Mouse (Mus musculus): ENCODE results near the gene Olfr16. TPM values are rescaled to one million over a fixed set of nuclear protein-coding genes. Genes with fewer than 3 reads are reported as not detected.

Olfr16 gene
- polyA plus RNA-seq, 1 experiment from 2014 or later: not detected

DNA sequence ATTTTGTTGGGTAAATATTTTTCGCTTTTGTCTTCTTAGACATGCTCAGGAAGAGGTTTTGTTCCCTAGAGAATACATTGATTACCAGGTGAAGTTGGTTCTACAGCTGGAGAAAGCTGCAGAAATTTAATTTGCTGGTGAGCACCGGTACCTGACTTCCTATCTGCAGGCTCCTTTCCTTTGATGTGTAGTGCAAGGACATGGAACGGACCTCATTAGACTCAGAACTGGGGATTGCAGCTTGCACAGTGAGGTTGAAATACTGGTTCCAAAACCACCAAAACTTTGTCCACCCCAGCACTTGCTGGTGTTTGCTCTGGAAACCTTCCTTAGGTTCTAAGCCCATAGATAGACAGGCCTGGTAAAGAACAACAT, 40.4 kb downstream of the Olfr16 start:
- Histone ChIP-seq H3K4me3 (ENCODE audit: low read depth, low read length) (no peak overlapping the region), H3K36me3 (ENCODE audit: control insufficient read depth, insufficient read depth, low read length) (no peaks in the 10 kb centered on the region), H3K4me1 (replicated peaks; ENCODE audit: control insufficient read depth, insufficient read depth, low read length) (no peaks in the 10 kb centered on the region), H3K9me3 (ENCODE audit: control insufficient read depth, low read length) (no peaks in the 10 kb centered on the region), H3K27me3 (ENCODE audit: control insufficient read depth, insufficient read depth, low read length) (no peaks in the 10 kb centered on the region), H3K9ac (ENCODE audit: low read depth, low read length) (no peak overlapping the region), H3K4me2 (replicated peaks; ENCODE audit: low read depth, low read length) (no peak overlapping the region), H3K27ac (ENCODE audit: low read depth, low read length) (no peak overlapping the region)
- 85% methylated on average over 3 of the region's 3 CpGs for WGBS
- no peak for ATAC-seq (ENCODE audit: low FRiP score)
- no peak for DNase-seq (ENCODE audit: low spot score)

Other genes with a start within 250 kb of the Olfr16 start
- not detected in 2 replicates for gene Apcs, start 55.4 kb upstream of the Olfr16 start, polyA plus RNA-seq (2014; fragmentation: Nextera tagmentation; extraction: Ambion mirVana)
- not detected in 2 replicates for gene Olfr1408, start 187.0 kb downstream of the Olfr16 start, polyA plus RNA-seq (2014; fragmentation: Nextera tagmentation; extraction: Ambion mirVana)
- not detected in 2 replicates for gene Olfr1406, start 240.2 kb downstream of the Olfr16 start, polyA plus RNA-seq (2014; fragmentation: Nextera tagmentation; extraction: Ambion mirVana)
- not detected in 2 replicates for gene Olfr218, start 247.4 kb downstream of the Olfr16 start, polyA plus RNA-seq (2014; fragmentation: Nextera tagmentation; extraction: Ambion mirVana)

Data from hindbrain, embryonic 11.5 days (tissue).